Mouse (Mus musculus) left cerebral cortex, postnatal 14 days (tissue): ENCODE measurements at regions not wholly inside any gene's neighbourhood (a gene's known extent, or its start where the extent isn't known, plus 50 kb on each side); places are given as distances from the start of the nearest gene placed in this dataset.

ENCODE experiments used
- DNase-seq, 2 experiments: peaks; one replicate each; pipeline ENCODE4 v3.0.0; 2021 to 2022; ENCODE audit warnings: low spot score in 2 of 2, mixed read lengths in 1 of 2
- intact Hi-C: fragments of 180-260 bp; cut with DNase I; formaldehyde crosslinking; loops from one replicate; pipeline ENCODE4 v1.15.1; 2025

DNA sequence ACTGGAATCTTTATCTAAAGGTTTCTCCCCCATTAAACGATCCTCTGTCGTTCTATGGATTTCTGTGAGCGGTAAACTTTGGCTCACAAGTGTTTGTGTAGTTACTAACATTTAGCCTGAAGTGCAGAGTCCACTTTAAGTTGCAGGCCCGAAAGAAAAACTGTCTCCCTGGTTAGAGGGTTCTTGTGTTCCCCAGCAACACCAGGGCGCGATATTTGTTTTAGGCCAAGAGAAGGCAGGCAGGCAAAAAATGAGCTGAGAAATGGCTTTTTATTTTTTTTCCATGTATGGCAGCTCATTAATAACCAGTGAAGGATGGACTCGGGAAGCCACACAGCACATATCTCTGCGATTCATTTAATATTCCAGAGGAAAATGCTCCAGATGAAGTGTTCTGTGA is 357.4 kb upstream of the Nfe2l3 start:
- intact Hi-C loops: no loop called here
- no peak for DNase-seq

DNA sequence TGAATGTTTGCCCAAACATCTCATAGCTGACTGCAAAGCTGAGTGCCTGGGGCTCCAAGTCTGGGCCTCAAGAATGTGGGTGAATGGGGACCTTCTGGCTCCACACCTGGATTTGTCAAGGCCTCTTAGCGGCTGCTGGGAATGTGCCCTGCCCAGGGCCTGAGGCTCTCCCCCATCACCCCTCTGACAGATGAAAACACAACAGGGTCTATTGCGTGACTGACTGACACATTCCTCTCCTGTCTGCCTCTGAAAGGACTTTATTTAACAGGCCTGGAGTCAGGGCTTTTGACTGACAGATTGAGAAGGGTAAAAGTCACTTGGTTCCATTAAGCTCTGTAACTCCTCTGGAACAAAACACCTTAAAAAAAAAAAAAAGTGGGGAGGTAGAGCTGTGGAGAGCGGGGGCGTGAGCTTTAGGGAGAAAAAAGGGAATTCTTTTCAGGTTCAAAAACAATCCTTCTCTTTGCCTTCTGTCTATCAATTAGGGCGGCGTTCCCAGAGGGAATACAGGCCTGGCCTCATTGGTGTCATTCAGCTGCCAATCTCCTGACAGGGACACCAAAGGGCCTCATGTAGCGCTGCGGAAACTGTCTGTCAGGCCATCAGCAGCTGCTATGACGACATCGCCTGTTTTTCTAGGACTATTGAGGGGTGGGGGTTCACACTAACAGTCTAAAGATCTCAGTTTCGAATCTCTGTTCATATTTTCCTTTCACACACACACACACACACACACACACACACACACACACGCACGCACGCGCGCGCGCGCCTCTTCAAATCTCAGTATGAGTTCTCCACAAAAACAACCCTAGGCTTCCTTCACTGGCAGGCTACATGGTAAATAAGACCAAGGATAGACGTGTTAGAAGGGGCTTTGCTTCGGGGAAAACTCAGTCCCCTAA is 355.4 kb upstream of the Nfe2l3 start:
- intact Hi-C loops: no loop called here
- no peak for DNase-seq

DNA sequence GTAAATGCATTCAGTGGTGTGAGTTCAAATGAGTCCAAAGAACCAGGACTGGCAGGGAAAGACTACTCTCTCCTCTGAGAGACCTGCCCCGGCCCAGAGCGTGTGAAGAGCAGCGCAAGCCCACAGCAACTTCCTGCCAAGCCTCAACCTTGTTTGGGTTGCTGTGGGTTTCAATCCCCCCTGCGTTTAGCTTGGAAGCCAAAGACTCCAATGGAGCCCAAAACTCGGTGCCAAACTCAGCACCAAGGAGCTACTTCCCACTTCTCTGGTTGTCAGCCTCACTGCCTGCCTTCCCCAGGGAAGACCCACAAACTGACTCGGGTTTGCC is 354.7 kb upstream of the Nfe2l3 start:
- intact Hi-C loops: no loop called here
- DNase-seq: no peak

DNA sequence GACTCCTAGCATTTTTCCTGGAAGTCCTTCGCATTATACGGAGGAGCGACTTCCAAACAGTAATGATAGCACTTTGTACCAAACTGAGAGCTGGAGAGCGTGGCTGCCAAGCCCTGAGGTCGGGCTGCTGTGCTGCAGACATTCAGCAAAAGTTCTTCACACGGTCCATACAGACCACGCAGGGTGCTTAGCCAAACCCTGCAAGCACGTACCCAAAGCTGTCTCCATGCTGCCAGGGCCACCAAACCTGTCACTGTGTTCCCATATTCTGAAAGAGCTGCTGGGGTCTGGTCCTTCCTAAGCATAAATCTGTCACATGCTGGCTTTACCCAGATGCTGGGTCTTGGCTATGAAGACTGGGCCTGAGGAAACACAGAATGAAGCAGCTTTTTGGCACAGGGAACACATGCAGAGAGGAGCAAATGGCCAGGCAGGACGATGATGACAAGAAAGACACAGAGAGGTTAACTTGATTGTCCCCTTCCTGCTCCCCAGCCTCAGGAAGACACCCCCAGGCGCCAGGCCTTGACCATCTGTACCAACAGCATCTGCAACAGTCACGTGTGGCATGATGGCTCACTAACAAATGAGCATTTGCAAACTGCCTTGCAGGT is 354.0 kb upstream of the Nfe2l3 start:
- intact Hi-C loops: no loop called here
- no peak for DNase-seq

DNA sequence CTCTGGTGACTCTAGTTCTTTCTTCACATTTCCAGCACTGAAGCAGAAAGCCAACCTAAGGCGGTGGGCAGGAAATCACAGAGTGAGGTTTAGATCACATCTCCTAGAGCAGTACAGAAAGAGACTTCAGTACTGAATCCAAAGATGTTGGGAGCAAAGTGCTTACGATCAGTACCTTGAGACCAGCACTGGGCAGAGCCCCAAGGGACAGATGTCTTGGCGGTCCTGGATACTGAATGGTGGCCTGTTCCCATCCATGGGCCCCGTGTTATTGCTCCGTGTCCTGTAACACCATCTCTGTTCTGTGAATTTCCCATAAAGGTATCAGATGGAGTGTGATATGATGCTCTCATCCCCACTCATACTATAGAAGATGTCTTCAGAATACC is 353.5 kb upstream of the Nfe2l3 start:
- intact Hi-C loops: no loop called here

DNA sequence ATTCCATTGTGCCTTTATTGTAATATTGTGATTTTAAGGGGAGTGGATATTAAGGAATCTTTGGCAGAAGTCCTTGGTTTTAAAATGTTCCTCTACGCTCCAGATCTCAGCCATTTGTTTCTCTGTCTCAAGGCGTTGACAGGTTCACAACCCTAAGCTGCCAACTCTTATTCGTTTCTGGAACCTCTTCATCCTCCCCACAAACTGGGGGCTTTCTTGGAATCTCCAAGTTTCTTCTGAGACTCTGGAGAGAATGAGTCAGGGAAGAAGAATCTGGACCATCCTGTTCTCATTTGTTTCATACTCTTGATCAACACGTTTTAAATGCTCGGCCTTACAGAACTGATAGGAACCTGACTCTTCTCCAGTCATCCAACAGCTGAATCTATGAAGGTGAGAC is 351.4 kb upstream of the Nfe2l3 start:
- no peak for DNase-seq
- intact Hi-C loops: no loop called here

More for the DNA sequence above, 353.5 kb upstream of the Nfe2l3 start:
- DNase-seq: no peak

DNA sequence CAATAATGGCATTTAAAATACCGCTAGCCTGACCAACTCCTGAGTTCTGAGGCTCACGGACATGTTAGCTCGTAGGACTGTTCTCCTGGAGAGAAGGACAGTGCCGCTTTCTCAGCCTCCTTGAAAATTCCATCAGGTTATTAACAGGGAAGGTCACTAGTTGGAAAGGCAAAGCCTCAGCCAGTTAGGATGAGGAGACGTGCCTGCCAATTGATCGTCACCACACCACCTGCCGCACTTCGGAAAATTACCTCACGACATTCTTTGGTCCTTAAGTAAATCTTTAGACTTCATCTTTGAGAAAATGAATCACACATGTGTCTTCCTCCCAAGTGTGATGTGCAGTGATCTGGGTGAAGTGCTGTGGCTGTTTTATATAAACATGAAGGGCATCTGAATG is 347.8 kb upstream of the Nfe2l3 start:
- intact Hi-C loops: no loop called here
- DNase-seq: no peak

DNA sequence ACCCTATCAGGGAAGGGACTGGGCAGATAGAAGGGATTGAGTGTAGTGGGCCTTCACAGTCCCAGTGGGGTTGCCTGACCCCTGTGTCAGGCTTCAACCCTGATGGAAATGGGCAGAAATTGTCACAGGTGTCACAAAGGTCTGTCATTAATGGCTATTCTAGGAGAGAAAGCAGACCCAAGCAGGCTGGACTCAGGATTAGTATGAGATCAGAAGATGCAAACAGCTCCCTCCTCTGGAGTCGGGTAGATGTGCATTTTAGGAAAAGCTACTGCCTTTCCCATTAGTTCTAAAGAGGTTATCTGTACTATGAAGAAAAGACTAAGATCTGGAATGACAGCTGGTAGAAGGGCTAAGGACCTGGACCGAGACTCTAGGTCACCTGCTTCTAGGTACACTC is 346.9 kb upstream of the Nfe2l3 start:
- intact Hi-C loops: no loop called here
- DNase-seq: no peak

DNA sequence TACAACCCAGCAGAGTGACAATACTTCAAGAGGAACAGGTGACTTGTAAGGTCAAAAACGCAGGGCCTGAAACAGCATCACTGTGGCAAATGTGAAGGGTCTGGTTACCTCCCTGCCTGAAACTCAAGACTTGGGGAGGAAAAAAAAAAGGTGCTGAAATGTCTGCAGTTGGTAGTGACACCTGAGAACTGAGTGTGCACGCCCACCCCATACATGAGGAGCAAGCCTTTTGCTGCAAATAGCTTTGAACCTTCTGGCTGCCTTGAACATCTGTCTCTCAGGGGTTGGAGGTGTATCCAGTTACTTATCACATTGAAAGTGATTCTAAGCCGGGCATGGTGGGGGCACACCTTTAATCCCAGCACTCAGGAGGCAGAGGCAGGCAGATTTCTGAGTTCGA is 346.1 kb upstream of the Nfe2l3 start:
- no peak for DNase-seq
- intact Hi-C loops: no loop called here

DNA sequence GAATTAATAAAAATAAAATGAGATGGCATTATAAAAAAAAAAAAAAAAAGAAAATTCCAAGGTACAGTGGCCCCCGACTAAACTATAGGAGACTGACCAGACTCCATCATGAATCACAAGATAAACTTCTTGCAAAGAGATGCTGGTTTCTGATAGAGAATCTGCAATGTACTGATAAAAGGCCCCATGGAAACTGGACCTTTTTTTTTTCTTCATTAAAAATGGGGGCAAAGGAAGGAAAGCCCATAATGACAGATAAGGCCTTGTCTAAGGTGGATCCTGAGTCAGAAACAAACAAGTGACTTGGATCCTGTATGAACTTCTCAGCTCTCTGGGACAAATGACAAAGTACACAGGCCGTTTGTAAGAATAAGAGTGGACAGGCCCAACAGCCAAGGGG is 344.7 kb upstream of the Nfe2l3 start:
- DNase-seq: no peak
- intact Hi-C loops: no loop called here

DNA sequence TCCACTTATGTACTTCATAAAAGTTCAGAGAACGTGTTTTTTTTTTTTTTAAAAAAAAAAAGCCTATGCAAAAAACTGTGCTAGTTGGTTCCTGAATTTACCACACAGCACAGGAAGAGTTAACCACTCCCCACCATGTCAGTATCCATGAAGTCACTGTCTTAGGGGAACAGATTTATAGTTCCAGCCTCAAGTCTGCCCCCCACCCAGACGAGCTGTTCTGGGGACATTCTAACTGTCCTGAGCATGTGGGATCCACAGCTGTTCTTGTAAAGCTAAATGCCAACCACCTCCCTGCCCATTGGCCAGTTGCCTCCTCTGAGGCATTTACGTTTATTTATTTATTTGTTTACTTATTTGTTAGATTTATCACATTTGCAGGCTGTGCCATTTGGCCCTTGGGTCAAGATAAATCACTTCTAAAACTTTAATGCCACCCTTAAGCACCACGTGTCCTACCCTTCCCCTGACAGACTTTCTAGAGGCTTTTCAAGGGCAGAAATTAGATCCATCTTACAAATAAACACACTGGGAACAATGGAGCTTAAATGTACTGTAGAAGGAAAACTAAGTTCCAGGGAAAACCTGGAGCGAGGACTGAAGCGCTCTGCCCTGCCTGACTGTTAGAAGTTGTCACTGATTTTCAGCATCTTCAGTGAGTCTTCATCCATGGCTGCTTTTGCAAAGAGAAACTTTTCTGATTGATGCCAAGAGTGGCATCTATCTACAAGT is 343.7 kb upstream of the Nfe2l3 start:
- intact Hi-C loops: no loop called here
- DNase-seq: no peak

DNA sequence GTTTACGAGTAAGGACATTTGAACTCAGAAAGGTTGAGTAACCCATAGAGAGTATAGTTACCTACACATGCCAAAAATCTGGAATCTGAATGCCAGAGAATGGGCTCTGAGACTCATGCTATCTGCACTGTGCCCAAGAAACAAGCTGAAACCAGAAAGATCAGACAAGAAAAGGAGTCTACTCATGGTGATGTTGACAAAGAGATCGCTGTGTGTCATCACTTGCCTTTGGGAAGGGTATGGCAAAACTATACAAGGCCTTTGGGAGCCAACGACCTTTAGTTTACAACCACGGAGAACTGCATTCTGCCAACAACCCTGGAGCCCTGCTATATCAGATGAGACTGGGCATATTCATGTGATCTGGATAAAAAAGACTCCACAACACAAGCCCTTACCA is 339.3 kb upstream of the Nfe2l3 start:
- intact Hi-C loops: no loop called here
- DNase-seq: no peak

DNA sequence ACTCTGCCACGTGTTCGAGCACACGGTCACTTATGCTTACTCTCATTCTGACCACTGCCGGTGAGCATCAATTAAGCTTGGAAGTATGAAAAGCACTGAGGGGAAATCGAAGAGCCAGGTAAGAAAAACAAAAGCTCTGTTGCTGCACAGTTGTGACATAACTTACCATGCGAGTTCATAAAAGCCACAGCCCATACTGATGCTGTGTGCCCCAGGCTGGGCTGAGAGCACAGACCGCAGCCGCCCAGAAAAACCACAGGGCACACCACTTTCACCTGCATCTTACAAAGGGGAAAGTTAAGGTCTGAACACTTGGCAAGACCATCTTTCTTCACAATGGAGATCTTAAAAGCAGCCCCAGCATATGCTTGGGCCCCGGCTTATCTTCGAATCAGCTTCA is 338.2 kb upstream of the Nfe2l3 start:
- intact Hi-C loops: no loop called here
- DNase-seq: no peak

DNA sequence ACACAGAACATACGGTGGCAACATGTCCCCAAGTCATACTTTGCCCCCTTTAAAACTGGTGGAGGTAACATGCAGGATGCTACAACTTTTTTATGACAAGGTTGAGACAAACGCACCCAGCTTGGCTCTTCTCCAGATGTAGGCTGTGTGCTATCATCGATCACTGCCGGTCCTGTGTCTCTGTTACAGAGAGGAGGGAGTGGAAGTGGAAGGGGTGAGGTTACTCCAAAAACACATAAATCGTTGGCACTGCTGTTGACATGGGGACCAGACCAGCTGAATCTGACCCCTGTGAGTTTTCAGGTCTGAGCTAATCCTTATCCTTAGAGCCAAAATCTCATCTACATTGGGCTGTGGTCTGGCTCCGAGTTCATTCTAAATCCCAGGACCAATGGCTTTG is 335.0 kb upstream of the Nfe2l3 start:
- intact Hi-C loops: no loop called here
- no peak for DNase-seq

DNA sequence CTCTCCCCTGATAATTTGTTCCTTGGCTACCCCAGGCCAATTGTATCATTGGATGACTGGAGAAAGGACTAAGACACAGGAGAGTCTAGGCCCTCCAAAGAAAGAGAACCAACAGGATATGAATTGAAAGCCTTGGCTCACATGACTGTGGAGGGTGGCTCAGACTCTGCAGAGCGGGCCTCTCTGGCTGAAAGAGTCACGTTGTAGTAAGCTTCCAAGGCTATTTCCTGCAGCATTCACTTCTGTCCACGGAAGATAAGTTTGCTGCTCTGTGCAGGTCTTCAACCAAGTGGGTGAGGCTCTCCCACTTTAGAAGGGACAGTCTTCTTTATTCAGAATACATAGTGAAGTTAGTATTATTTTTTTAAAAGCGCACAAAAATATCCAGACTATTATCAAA is 332.1 kb upstream of the Nfe2l3 start:
- DNase-seq: no peak
- intact Hi-C loops: no loop called here

DNA sequence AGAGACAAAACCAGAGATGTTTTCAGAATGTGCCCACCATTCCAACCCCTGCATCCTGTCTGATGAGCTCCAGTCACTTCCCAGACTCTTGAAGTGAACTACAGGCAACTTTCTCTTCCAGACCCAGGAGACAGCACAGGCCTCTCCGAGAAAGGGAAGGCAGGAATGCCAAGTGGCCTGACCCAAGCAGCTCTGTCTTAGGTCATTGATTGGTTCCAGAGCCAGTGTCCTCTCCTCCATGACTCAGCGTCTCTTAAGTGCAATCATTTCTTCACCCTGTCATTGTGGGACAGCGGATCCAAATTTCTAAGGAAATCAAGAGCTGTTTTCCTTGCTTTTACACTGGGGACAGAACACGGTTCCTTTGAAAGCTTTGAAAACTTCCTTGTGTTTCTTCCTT is 329.2 kb upstream of the Nfe2l3 start:
- DNase-seq: no peak
- intact Hi-C loops: no loop called here

DNA sequence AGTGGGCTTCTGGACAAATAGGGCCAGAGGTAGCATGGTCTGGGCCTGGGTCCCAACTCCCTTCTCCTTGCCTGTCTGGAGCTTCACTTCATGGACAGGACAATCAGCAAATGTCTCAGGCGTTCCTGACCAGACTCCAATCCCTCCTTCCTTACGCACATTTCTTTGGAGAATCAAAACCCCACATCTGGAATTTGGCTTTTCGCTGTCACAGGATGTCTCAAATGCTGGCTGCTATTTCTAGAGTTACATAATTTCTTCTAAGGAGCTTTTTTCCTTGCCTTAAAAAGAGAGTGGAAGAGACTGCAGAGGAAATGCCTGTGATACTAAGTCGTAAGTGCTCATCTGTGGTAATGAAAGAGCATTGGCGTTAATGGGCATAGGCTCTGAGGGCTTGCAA is 328.1 kb upstream of the Nfe2l3 start:
- intact Hi-C loops: no loop called here
- no peak for DNase-seq

DNA sequence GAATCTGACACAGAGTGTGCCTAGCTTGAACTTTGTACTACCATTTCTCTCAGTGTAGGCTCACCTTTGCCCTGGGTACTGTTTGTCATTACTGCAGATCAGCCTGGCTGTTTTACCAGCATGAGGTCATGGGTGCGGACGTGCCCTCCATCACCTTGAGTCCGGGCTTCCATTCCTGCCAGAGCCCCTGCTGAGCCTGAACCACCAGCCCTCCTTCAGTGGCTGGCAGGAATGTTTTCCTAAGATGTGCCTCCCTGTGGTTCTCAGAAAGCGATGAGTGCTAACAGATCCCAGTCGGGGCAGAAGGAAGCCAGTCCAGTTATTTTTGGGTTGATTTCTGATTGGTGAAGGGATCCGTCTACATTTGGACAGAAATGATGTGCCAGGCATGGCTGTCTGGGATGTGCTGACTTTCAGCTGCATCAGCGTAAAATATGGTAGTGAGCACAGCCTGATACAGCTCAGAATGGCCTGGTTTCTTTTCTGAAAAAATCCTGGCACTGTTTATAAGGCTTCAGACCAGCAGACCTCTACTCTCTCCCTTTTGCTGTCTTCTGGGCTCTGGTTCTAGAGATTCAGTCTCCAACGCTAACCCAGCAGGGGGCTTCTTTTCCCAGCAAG is 324.0 kb upstream of the Nfe2l3 start:
- intact Hi-C loops: no loop called here
- DNase-seq: no peak

DNA sequence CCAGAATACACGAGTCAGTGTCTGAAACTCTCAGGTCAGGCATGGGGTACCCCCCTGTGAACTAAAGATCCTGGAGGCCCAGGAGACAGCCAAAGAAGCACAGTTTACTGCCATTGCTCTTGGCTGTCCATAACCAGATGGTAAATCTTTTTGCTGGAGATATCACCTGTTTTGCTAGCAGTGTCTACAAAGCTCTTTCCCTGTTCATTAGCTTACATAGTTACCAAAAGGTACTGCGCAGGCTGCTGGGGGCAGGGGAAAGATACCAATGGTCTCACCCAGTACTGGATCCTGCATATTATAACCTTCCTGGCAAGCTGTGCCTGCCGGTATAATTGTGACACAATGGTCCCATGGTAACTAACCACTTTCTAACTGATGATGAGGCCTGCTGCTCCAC is 321.9 kb upstream of the Nfe2l3 start:
- DNase-seq: no peak
- intact Hi-C loops: no loop called here

DNA sequence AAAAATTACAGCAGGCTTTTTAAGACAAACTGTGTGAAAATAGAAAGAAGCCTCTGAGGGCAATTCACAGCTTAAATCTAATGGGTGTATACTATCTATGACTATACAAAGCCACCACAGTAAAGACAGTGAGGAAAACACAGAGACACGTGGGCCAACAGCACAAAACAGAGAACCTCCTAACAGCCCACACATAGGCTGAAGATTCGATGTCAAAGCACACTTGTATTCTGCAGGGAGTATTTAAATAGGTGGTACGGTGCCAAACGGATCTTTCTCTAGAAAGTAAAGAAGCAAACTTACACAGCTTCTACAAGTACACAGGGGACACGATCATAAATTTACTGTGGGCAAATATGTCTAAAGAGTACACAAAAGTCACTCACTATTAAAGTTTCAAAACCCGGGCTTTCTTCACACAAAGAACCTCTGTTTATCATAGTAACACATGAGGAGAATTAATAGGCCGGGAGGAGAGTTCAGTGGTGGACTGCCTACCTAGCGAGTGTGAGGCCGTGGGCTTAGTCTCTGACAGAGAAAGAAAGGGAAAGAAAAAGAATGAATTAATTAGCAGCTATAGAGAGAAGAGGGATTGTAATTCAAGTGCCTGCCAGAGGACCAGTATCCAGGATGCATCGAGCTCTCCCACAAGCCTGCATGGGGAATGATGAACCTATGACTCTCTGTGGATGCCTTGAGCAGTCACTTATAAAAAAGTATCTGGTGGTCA is 317.7 kb upstream of the Nfe2l3 start:
- intact Hi-C loops: no loop called here
- no peak for DNase-seq
